Mouse (Mus musculus) lung, embryonic 14.5 days (tissue): ENCODE data around the gene 4930470P17Rik. TPM values are rescaled to one million over a fixed set of nuclear protein-coding genes. Genes with fewer than 3 reads are reported as not detected.
"Not testable (repeated sequence)": the region's sequence is repeated elsewhere in the genome, so short reads cannot be mapped to it uniquely, and the experiment has no call there.

Source experiments
- ATAC-seq: fragments of 200-750 bp; cut with Nextera tagmentation; 2 replicates; pipeline ENCODE4 v1.8.0; 2017; ENCODE audit warnings: mild to moderate bottlenecking, moderate TSS enrichment, moderate library complexity; ENCODE audit not compliant: insufficient read depth
- DNase-seq: peaks from one replicate; pipeline ENCODE4 v3.0.0-alpha.2; 2015
- H3K27ac ChIP-seq: fragments of 300-500 bp; sonication (generic); 2 replicates; pipeline ENCODE4 v1.5.1; 2014; ENCODE audit warnings: low read depth, mild to moderate bottlenecking, moderate library complexity
- H3K27me3 ChIP-seq: fragments of 300-500 bp; sonication (generic); 2 replicates; pipeline ENCODE4 v1.6.1; 2014; ENCODE audit warnings: low read length, control low read depth; ENCODE audit not compliant: insufficient read depth
- H3K36me3 ChIP-seq: fragments of 300-500 bp; sonication (generic); 2 replicates; pipeline ENCODE4 v1.6.1; 2014; ENCODE audit warnings: control low read depth; ENCODE audit not compliant: insufficient read depth
- H3K4me1 ChIP-seq: fragments of 300-500 bp; sonication (generic); 2 replicates; pipeline ENCODE4 v1.6.1; 2014; ENCODE audit warnings: antibody characterized with exemption, control low read depth; ENCODE audit not compliant: insufficient read depth
- H3K4me2 ChIP-seq: fragments of 300-500 bp; sonication (generic); 2 replicates; pipeline ENCODE4 v1.6.1; 2014; ENCODE audit warnings: mild to moderate bottlenecking
- H3K4me3 ChIP-seq: fragments of 300-500 bp; sonication (generic); 2 replicates; pipeline ENCODE4 v1.5.1; 2014; ENCODE audit warnings: low read depth, low read length
- H3K9ac ChIP-seq: fragments of 300-500 bp; sonication (generic); 2 replicates; pipeline ENCODE4 v1.6.1; 2014
- H3K9me3 ChIP-seq: fragments of 300-500 bp; sonication (generic); 2 replicates; pipeline ENCODE4 v1.6.1; 2016; ENCODE audit warnings: low read depth, low read length, control low read depth
- CTCF ChIP-seq: IDR thresholded peaks from 2 replicates; pipeline ENCODE4 v1.5.1; 2016; ENCODE audit warnings: antibody characterized with exemption, low read depth
- WGBS: fragments of 180-500 bp; shearing (Covaris S2); extraction: QIAGEN DNeasy Blood & Tissue Kit; methylation state at CpG from one replicate; pipeline ENCODE4 v1.1.7; 2014; 5-methylcytosine and 5-hydroxymethylcytosine counted together
- polyA plus RNA-seq: library from polyadenylated mRNA; unstranded; fragments of >200 nt; fragmentation: Nextera tagmentation; extraction: Ambion mirVana; gene quantifications from 2 replicates; pipeline ENCODE4 v1.2.1, GENCODE M21; 2014

4930470P17Rik gene
- polyA plus RNA-seq, 1 experiment from 2014 or later = not detected

- no peak for ATAC-seq
- H3K36me3 ChIP-seq = no peaks in the 10 kb centered on the region
- H3K4me1 ChIP-seq = no peaks in the 10 kb centered on the region
These were observed 17.2 kb upstream of the 4930470P17Rik start for GRCm38 (mm10) chr2:170618862-170619492.

GRCm38 (mm10) chr2:170611794-170612193, 10.0 kb upstream of the 4930470P17Rik start:
- DNase-seq, H3K4me2 ChIP-seq, H3K27me3 ChIP-seq, H3K9me3 ChIP-seq, H3K4me3 ChIP-seq, H3K36me3 ChIP-seq, H3K27ac ChIP-seq, H3K9ac ChIP-seq, ATAC-seq, H3K4me1 ChIP-seq: not testable (repeated sequence)
- WGBS = 73% methylated on average over 5 of the region's 5 CpGs
- TF ChIP-seq CTCF = peak; percentile 25

More at GRCm38 (mm10) chr2:170618862-170619492, 17.2 kb upstream of the 4930470P17Rik start:
- DNase-seq = no peak
- Histone ChIP-seq H3K9ac (no peak overlapping the region), H3K4me3 (no peak overlapping the region), H3K27me3 (no peaks in the 10 kb centered on the region), H3K27ac (no peak overlapping the region), H3K4me2 (no peak overlapping the region), H3K9me3 (no peaks in the 10 kb centered on the region)
- no peak for TF ChIP-seq CTCF
- 78% methylated on average over 12 of the region's 12 CpGs for WGBS

GRCm38 (mm10) chr2:170601171-170601570, 646 bp downstream of the 4930470P17Rik start:
- Histone ChIP-seq H3K27ac (no peak overlapping the region), H3K9me3 (no peaks in the 10 kb centered on the region), H3K27me3 (no peaks in the 10 kb centered on the region), H3K36me3 (no peaks in the 10 kb centered on the region), H3K4me2 (no peak overlapping the region), H3K4me1 (no peaks in the 10 kb centered on the region), H3K9ac (no peak overlapping the region), H3K4me3 (no peak overlapping the region)
- no peak for TF ChIP-seq CTCF
- ATAC-seq = no peak
- 82% methylated on average over 5 of the region's 5 CpGs for WGBS
- DNase-seq = no peak

- Histone ChIP-seq H3K27ac (no peak overlapping the region), H3K36me3 (no peaks in the 10 kb centered on the region), H3K4me2 (no peak overlapping the region), H3K27me3 (no peaks in the 10 kb centered on the region), H3K4me1 (no peaks in the 10 kb centered on the region), H3K9ac (no peak overlapping the region), H3K4me3 (no peak overlapping the region), H3K9me3 (no peaks in the 10 kb centered on the region)
- WGBS = 12% methylated on average over 2 of the region's 2 CpGs
- no peak for ATAC-seq
- TF ChIP-seq CTCF = peak; percentile 72
- peak; percentile 34 for DNase-seq
These were observed 4.2 kb downstream of the 4930470P17Rik start for GRCm38 (mm10) chr2:170597586-170597985.

- no peaks in the 10 kb centered on the region for H3K27me3 ChIP-seq
- peak; percentile 85 for DNase-seq
- H3K4me1 ChIP-seq = no peaks in the 10 kb centered on the region
- no peak for ATAC-seq
- no peak overlapping the region for H3K27ac ChIP-seq
- peak; percentile 77 for TF ChIP-seq CTCF
- H3K4me2 ChIP-seq = no peak overlapping the region
- no peaks in the 10 kb centered on the region for H3K36me3 ChIP-seq
- no peak overlapping the region for H3K9ac ChIP-seq
- no peak overlapping the region for H3K4me3 ChIP-seq
- 0% methylated on average over 1 of the region's 1 CpGs for WGBS
- H3K9me3 ChIP-seq = no peaks in the 10 kb centered on the region
These were observed 5.1 kb downstream of the 4930470P17Rik start for GRCm38 (mm10) chr2:170596726-170597125.

GRCm38 (mm10) chr2:170592161-170592560, 9.7 kb downstream of the 4930470P17Rik start:
- Histone ChIP-seq H3K4me2 (no peak overlapping the region), H3K9ac (no peak overlapping the region), H3K4me3 (no peak overlapping the region), H3K27ac (no peak overlapping the region), H3K36me3 (no peaks in the 10 kb centered on the region), H3K27me3 (no peaks in the 10 kb centered on the region), H3K4me1 (no peaks in the 10 kb centered on the region), H3K9me3 (no peaks in the 10 kb centered on the region)
- DNase-seq = no peak
- no peak for TF ChIP-seq CTCF
- no peak for ATAC-seq
- WGBS = 82% methylated on average over 6 of the region's 6 CpGs

- Histone ChIP-seq H3K4me3 (no peak overlapping the region), H3K27me3 (no peaks in the 10 kb centered on the region), H3K27ac (no peak overlapping the region), H3K4me2 (no peak overlapping the region), H3K9me3 (no peaks in the 10 kb centered on the region), H3K4me1 (0 out of 2 replicates have a peak, but pooled peaks cover 2% of the 10 kb centered on the region), H3K36me3 (no peaks in the 10 kb centered on the region), H3K9ac (no peak overlapping the region)
- WGBS = 62% methylated on average over 9 of the region's 9 CpGs
- ATAC-seq (no peak), DNase-seq (no peak)
- no peak for TF ChIP-seq CTCF
These were observed 13.4 kb downstream of the 4930470P17Rik start for GRCm38 (mm10) chr2:170588369-170588900.
